Mouse (Mus musculus): ENCODE measurements around the gene Rbm25.

DNA sequence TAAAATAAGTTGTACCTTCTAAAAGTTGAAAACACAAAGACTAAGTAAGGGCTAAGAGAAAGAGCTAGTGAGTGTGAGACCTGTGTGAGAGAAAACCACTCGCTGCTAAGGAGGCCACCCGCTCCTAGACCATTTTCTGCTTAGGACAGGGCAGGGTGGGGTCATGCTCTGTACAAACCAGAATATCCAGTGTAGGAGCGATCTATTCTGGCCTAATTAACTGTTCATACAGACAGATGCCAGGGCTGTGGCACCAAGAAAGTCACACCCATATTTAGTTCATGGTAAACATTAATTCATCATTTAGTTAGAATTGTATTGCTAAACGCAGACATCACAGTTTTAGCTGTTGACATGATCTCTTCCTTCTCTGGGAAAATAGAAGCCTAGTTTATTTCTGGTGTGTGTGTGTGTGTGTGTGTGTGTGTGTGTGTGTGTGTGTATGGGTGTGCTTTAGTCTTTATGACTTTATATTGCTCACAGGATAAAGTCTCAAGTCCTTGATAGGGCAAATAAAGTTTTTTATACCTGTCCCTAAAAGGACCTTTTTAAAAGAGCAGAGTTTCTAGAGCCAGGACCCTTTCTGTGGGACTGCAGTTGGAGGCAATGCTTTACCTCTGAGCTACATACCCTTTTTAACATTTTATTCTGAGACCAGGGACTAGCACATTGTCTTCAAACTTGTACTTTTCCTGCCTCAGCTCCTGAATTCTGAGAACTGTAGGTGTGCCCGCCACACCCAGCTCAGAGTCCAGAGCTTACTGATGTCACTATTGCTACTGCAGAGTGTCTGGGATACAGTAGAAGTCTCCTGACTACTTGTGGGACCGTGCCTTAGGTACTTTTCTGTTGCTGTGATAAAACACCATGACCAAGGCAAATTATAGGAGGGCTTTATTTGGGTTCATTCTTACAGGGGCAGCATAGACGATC lies 77.4 kb downstream of the Rbm25 start:
- TF ChIP-seq POLR2A (IDR thresholded peaks at IDR 0.05; ENCODE audit: extremely low read depth, insufficient read depth, low read length) (no peak), CTCF (IDR thresholded peaks at IDR 0.05; ENCODE audit: extremely low read depth, insufficient read depth, low read length) (no peak)
